Mouse (Mus musculus): Measurements from ENCODE around the gene Cyp24a1. TPM values are rescaled to one million over a fixed set of nuclear protein-coding genes. Genes with fewer than 3 reads are reported as not detected.

Cyp24a1 gene
- total RNA-seq, 2 experiments from 2014 or later = not detected

DNA sequence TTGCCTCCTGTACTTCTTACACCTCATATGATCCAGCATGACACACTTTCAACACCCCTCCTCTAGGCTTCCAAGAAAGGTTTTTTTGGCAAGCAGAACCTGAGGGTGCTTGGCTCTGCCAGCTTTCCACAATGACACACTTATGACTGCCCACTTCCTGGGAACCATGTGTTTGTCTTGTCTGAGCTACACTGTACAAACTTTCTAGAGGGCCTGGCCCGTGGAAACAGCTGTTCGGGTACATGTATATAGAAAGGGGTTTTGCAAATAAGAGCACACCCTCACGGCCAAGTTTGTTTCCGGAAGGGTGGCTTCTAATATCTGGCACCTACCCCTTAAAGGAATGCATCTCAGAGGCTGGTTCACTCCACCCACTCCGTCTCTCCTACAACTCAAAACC is 51.1 kb downstream of the Cyp24a1 start:
- no peak for DNase-seq (ENCODE audit: low spot score in 2 of 2)

DNA sequence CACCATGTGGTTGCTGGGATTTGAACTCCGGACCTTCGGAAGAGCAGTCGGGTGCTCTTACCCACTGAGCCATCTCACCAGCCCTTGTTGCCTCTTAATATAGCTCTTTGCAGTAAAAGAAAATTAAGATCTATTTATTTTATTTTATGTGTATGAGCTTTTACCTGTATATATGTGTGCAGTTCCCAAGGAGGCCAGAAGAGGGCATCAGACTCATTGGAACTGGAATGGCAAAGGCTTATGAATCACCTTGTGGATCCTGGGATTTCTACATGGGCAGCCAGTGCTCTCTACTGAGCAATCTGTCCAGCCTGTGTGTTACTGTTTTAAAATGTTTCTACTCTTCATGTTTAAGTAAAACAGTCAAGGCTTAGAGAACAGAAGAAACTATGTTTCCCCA is 54.4 kb downstream of the Cyp24a1 start:
- DNase-seq (ENCODE audit: low spot score in 2 of 2) = no peak

DNA sequence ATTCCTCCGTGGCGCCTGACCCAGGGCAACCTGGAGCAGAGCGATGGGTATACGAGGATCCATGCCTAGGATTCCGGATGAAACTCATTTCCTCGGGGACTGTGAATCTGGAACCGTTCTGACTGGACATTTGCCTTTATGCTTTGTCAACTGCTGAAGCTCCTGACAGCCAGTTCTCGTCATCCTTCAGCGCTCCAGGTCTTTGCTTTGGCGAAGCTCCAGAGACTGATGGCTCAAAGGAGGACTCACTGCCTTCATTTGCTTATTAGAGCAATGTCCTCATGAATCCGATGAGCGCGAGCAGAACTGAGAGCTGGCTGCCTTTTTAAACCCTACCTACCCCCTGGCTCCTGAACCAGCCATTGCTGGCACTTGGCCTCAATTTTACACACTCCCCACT is 58.2 kb downstream of the Cyp24a1 start:
- DNase-seq (ENCODE audit: low spot score in 2 of 2) = no peak

DNA sequence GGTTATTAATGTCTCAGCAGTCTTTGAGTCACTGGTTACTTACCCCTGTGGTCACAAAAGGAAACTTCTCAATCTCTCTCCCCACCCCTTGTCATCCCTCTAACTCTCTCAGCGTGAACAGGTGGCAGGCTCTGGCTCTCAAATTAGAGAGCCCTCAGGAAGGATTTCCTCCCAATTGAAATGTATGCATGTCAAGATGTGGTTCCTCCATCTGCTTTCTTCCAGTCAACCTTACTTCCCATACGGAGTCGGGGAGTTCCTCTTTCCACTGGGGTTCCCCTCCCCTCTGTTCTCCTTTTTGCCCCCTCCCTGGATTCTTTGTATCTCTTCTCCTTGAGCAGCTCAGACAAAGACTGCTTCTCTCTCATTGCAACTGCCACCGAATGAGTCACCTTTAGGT is 60.7 kb downstream of the Cyp24a1 start:
- no peak for DNase-seq (ENCODE audit: low spot score in 2 of 2)

Other genes starting within 250 kb of the Cyp24a1 start
- gene Bcas1, start 69.3 kb downstream of the Cyp24a1 start, total RNA-seq (2021) = 1 to 10 TPM; 4.9 to 5.1 TPM
- gene Pfdn4, start 717 bp downstream of the Cyp24a1 start, total RNA-seq (2021) = 10 to 100 TPM; 22.7 to 32.4 TPM
- gene 4930470P17Rik, start 104.9 kb upstream of the Cyp24a1 start, total RNA-seq (2021) = not detected
- 10 to 100 TPM; 19.4 to 21.2 TPM for gene Dok5, start 234.7 kb upstream of the Cyp24a1 start, total RNA-seq (2021)

Measured in gastrocnemius, postnatal 4 days (tissue).